Mouse (Mus musculus) urinary bladder, postnatal 36 days (tissue): ENCODE measurements around the gene Guk1.
"Not testable (repeated sequence)": the region's sequence is repeated elsewhere in the genome, so short reads cannot be mapped to it uniquely, and the experiment has no call there.

Source experiments
- DNase-seq, 2 experiments: peaks; one replicate each; pipeline ENCODE4 v3.0.0; 2022; ENCODE audit warnings: low spot score in 2 of 2, mixed read lengths in 1 of 2

The Guk1 gene

GRCm38 (mm10) chr11:59211561-59211960 lies 19.5 kb upstream of the Guk1 start:
- not testable (repeated sequence) for DNase-seq

DNA sequence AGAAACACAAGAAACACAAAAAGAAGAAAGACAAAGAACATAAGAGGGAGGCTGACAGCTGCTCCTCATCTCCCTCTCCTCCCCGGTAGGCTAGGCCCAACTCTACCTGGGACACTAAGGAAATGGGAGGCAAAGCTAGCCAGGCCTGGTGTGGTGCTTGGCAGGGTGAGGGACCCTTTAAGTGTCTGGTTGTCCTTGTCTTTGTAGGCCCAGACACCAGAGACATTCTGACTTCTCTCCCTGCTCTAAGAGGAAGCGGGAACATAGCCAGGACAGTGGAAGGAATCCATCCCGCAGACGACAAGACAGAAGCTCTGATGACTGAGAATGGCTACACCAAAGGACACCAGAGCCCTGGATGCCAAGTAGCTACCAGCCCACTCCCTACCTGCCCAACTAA lies 18.0 kb upstream of the Guk1 start:
- DNase-seq = no peak

- no peak for DNase-seq
Measured at GRCm38 (mm10) chr11:59209580-59209979, 17.6 kb upstream of the Guk1 start.

GRCm38 (mm10) chr11:59209003-59209441 lies 17.0 kb upstream of the Guk1 start:
- DNase-seq = peak; percentile 56 to 65

DNA sequence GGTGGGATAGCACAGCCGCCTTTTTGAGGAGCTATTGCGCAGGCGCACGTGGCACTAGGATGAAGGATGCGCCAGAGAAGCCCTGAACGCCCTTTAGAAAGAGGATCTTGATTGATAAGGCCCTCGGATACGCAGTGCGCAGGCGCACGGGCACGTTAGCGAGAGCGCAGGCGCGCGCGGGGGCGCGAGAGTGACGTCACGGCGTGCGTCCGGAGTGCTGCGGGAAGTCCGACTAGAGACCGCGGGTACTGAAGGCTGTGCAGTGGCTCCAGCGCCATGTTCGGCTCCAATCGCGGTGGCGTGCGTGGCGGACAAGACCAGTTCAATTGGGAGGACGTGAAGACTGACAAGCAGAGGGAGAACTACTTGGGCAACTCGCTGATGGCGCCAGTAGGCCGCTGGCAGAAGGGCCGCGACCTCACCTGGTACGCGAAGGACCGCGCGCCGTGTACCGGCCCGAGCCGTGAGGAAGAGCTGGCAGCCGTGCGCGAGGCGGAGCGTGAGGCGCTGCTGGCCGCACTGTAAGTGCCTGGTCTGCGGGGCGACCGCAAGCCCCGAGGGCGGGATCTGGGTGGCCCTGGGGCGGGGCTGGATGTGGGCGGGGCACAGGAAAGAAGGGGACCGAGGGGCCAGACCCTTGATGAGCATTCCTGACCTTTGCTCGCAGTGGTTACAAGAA lies 16.3 kb upstream of the Guk1 start, which contains the start of gene 2310033P09Rik:
2310033P09Rik (plus strand) TSS at position 169 of the 679 bp plus-strand sequence.
- peak; percentile 85 to 91 for DNase-seq

GRCm38 (mm10) chr11:59202081-59202995 lies 10.3 kb upstream of the Guk1 start, which contains the start of gene Mrpl55:
Gene Mrpl55 (plus strand): TSS chr11:59202486.
- DNase-seq = peak; percentile 89 to 93

- no peak for DNase-seq
Measured at GRCm38 (mm10) chr11:59201216-59202002, 9.4 kb upstream of the Guk1 start.

GRCm38 (mm10) chr11:59196230-59196629 lies 4.2 kb upstream of the Guk1 start:
- DNase-seq = no peak

DNA sequence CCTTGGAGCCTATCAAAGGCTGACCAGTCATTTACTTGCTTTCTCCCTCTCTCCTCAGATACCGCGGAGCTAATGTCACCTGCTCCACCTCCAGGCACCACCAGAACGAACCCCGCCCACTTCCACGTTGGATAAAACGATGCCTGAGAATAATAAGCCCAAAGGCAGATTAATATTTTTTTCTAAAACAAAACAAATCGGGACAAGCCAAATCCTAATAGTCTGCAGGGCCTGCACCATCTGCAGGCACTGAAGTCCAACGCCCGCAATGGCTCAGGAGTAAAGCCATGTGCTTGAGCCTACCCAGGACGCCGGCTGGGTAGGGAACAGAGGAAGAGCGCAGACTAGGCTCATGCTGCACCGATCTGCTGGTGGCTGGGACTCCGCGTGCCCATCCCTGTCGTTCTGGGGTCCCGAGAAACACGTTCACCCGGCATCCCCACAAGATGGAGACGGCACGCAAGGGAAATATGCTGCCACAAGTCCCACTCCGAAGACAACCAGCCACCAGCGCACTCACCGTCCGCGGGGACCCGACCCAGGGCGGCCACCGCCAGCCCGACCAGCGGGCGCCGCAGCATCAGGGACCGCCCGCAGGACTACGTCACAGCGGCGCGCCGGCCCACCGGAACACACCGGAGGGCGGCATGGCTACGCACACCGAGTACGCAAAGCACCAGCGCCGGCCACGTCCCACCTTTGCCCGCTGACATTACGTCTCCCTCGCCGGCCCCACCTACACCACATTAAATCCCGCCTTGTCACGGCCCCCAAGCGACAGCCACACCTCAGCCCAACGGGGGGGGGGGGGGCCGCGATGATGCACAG lies 567 bp downstream of the Guk1 start:
- DNase-seq = peak; percentile 84 to 91

DNA sequence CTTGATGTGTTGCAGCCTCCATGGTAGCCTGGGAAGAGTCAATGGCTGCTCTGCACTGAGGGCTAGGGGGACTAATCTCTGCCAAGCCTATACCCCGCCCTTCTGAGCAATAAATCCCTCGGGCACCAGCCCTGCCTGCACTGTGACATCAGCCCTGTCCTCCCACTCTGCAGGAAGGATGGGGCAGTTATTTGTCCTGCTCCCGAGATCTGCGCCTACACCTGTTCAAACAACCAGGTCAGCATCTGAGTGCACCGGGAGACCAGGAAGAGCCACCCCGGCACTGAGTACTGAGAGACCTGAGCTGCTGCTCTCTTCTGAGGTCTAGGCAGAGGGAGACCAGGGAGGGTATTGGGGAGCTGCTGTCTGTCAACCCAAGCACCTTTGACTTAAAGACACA lies 4.3 kb downstream of the Guk1 start:
- DNase-seq = no peak

- DNase-seq = no peak
Measured at GRCm38 (mm10) chr11:59185490-59185889, 6.5 kb downstream of the Guk1 start.

DNA sequence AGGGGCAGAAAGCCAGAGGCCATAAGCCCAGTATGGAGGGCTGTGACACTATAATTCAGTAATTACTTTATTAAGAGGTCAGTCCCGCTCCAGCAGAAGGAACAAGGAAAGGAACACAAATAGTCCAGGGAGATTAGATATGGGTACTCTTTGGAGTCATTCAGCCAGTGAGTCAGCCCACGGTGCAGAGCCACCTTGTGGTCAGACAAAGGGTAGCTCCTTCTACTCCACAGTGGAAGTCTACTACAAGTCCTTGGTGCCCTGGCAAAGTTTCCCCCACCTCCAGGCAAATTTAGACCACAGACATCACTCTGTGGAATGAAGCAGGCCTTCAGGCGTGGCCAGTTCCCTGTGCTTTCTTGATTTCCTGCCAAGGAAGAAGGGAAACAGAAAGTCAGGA lies 8.2 kb downstream of the Guk1 start:
- peak; percentile 46 to 57 for DNase-seq

DNA sequence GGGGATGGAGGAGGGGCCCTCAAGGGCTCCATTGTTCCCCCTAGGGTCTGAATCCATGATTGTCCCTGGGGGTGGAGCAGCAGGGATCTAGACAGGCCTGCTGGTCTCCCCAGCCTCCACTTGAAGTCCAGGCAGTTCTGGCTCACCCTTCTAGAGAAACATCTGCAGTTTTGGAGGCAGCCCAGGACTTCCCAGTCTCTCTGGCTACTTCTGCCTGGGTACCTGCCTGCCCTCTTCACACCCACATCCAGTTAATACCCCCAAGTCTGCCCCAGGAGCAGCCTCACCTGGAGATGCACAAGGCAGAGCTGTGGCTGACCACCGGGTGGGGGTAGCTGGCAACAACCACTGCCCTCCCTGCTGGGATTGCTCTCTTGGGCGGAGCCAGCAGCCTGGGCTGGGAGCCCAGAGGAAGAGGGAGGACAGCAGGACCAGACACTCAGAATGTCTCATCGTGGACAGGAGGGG lies 9.1 kb downstream of the Guk1 start, which contains the start of gene Gjc2:
Gjc2 (minus strand) TSS at position 350 of the 468 bp plus-strand sequence.
- DNase-seq = peak; percentile 52 to 63

DNA sequence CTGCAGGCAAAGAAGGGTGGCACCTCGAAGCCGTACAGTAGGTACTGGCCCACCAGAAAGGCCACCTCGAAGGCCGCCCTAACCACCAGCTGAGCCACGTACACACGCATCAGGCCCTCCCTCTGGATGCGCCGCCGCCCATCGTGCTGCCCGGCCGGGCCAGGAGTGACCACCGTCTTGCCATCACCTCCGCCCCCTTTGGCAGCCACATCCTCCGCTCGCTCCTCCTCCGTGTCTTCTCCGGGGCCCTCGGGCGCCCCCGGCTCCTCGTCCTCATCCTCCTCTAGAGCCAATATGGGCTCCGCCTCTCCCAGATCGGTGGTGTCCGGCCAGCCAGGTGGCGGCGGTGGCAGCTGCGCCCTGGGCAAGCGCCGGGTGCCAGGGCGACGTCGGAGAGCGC lies 15.1 kb downstream of the Guk1 start:
- DNase-seq = no peak

DNA sequence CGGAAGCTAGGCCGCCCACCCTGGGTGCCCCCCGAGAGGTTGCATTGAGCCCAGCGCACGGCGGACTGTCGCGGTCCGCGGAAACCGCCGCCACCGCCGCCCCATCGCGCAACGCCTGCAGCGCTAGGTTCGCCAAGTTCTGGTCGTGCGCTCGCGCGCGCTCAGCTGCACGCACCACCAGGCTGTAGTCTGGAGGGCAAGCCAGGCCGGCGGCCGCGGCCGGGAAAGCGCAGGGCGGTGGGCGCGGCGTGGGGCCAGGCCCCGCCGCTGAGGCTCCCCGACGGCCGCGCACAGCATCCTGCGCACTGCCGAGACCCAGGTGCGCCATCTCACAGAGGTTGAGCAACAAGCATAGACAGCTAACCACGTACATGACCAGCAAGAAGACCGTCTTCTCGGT lies 15.5 kb downstream of the Guk1 start:
- no peak for DNase-seq

- DNase-seq = no peak
Measured at GRCm38 (mm10) chr11:59174189-59174838, 17.7 kb downstream of the Guk1 start.

- DNase-seq = no peak
Measured at GRCm38 (mm10) chr11:59170549-59170948, 21.5 kb downstream of the Guk1 start.

DNA sequence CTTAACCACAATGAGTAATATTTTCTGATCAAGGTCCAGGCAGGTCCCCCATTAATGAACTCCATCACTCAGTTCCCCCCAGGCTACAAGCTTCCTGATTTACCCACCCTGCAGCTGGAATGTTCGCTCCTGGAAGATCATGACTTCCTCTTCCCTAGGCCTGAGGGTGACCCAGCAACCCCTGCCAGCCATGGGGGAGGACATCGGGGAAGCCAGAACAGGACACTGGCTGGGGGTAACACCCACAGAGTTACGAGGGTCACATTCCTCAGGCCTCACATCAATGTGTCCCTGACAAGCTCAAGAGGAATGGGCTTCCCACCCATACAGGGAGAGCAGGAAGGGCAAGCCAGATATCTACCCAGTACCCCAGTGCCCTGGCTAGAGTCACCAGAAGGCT lies 22.2 kb downstream of the Guk1 start:
- no peak for DNase-seq

GRCm38 (mm10) chr11:59165616-59166241 lies 26.3 kb downstream of the Guk1 start:
- no peak for DNase-seq

DNA sequence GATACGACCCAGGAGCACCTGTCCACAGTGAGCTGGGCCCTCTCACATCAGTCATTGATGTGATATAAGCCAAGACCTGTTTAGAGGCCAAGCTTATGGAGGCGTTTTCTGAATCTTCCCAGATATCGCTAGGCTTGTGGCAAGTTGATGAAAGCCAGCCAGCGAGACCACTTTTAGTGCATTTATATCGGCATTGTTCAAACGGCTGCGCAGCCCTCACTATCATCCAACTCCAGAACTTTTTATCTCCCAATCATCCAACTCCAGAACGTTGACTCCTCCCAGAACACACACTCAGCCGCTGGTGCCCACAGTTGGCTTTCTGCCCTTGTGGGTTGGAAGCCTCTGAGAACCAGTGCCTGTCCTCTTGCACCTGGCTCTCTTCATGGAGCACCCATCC lies 27.6 kb downstream of the Guk1 start:
- DNase-seq = no peak
